Mouse (Mus musculus) gonadal fat pad, adult 2 months (tissue): ENCODE data around the gene Arf3. TPM values are rescaled to one million over a fixed set of nuclear protein-coding genes. Genes with fewer than 3 reads are reported as not detected.
"Not testable (repeated sequence)": the region's sequence is repeated elsewhere in the genome, so short reads cannot be mapped to it uniquely, and the experiment has no call there.

Source experiments
- DNase-seq: peaks from one replicate; pipeline ENCODE4 v3.0.0-alpha.2; 2012; ENCODE audit warnings: low read depth
- polyA plus RNA-seq: library from polyadenylated mRNA; depleted of rRNA; stranded (reverse); fragments of >200 nt; gene quantifications from 2 replicates; pipeline ENCODE4 v1.2.3, GENCODE M21; 2012; rRNA removed

Gene Arf3
- 149 and 209 TPM in 2 replicates for polyA plus RNA-seq

DNA sequence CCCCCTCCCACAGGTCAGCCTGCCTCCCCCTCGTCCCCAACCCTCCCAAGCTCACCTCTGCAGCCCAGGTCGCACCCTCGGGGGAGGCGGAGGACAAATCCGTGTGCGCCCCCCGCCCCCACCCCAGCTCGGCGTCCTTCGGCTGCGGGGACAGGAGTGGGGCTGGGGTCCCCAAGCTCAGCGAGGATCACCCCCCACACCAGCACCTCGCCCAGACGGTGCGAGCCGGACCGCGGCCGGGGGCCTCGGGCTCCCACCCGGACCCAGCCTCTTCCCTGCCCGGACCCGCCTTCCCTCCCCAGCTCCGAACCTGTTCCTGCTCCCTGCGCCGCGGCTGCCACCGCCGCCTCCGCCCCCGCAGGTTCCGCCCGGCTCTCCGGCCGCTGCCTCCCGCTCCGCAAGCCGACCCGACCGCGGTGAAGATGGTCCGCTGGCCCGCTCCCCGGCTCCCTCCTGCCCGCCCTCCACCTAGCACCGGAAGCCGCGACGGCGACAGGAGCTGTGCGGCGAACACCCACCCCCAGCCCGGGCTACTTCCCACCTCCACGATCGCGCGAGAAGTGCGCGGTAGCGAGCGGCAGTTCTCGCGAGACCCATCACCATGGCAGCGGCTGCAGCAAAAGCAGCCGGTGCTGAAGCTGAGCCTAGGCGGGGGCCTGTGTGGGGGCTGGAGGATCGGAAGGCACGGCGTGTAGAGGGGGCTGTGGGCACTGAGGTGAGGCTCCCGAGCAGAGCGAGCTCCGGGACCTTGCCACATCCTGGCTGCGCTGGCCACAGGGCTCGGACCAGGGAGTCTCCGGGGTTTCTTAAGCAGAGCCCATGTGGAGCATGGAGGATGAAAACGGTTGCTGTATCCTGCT, at the start of gene Arf3:
TSS of gene Arf3 (minus strand) at position 545 of the 860 bp plus-strand sequence.
- DNase-seq = no peak

DNA sequence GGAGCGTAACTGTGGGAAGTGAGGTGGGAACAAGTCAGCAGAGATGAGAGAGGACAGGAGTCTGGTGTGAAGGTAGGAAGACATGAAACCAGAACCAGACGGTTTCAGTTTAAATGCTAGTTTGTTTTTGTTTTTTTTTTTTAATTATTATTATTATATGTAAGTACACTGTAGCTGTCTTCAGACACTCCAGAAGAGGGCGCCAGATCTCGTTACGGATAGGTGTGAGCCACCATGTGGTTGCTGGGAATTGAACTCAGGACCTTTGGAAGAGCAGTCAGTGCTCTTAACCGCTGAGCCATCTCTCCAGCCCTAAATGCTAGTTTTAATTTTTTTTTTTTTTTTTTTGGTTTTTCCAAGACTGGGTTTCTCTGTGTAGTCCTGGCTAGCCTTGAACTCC, 47.2 kb upstream of the Arf3 start:
- not testable (repeated sequence) for DNase-seq

DNA sequence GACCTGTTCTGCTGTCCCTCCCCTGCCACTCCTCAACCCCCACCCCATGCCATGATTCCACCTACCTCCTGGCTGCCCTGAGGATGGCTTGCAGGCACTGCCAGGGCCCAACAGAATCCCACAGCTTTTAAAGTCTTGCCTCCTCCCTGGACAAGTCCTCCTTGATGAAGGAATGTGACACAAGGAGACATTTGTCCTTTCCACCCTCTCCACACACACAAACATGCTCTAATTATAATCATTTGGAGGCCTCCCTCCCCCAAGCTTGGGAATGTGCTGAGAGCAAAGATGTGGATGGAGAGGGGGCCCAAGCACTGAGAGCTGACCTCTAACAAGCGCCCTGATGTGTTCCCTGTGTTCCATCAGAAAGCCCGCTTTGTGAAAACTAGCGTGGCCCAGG, 46.4 kb upstream of the Arf3 start, which contains the start of gene Ddn:
TSS of gene Ddn (minus strand) at position 101 of the 400 bp plus-strand sequence.
- DNase-seq = no peak

DNA sequence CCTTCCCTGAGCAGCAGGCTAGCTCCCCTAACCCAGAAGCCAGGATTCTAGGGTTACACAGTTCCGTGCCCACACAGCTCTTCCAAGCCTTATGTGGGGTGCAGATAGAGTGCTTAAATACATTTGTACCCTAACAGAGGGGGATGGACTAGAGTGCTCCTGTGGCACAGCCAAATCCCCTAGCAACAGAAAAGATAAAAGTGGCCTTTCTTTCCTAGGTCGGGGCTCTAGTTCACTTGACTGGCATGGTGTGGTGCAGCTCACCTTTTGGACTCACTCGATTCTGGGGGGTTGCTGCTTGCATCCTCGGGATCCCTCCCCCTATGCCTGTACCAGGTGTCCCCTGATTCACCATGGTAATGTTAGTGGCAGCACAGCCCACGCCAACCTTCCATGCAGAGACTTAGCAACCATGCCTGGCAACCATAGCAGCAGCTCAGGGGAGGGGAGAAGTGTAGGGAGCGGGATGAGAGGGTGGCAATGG, 45.7 kb upstream of the Arf3 start:
- DNase-seq = no peak

DNA sequence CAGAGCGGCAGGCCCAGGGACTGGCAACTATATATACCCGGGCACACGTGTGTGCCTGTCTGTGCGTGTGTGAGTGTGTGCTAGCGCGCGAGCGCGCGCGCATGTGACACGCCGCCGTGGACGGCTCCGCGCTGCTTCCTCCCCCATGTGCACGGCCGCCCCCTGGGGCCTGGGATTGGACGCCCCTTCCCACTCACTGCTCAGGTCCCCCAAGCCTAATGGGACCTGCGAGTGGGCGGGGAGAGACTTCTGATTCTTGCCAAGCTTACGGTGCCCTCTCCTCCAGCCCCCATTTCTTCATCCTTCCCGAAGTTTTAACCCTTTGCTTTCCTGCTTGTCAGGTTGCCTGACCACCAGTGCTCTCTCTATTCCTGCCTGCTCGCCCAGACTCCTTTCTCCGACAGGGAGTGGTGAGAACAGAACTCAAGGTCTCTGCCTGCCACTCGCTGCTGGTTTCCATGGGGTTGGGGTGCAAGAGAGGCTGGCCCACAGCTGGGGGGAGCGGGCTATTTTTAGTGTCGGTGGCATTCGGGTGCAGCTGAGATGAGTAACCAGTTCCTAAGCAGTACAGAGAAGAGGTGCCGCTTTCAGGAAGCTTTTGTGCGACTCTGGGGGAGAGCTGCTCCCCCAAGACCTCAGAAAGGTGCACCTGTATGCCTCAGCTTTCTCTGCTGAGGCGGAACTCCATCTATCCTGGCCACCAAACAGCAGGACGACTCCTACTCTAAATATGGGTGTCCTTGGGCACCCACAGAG, 45.1 kb upstream of the Arf3 start:
- DNase-seq = no peak

DNA sequence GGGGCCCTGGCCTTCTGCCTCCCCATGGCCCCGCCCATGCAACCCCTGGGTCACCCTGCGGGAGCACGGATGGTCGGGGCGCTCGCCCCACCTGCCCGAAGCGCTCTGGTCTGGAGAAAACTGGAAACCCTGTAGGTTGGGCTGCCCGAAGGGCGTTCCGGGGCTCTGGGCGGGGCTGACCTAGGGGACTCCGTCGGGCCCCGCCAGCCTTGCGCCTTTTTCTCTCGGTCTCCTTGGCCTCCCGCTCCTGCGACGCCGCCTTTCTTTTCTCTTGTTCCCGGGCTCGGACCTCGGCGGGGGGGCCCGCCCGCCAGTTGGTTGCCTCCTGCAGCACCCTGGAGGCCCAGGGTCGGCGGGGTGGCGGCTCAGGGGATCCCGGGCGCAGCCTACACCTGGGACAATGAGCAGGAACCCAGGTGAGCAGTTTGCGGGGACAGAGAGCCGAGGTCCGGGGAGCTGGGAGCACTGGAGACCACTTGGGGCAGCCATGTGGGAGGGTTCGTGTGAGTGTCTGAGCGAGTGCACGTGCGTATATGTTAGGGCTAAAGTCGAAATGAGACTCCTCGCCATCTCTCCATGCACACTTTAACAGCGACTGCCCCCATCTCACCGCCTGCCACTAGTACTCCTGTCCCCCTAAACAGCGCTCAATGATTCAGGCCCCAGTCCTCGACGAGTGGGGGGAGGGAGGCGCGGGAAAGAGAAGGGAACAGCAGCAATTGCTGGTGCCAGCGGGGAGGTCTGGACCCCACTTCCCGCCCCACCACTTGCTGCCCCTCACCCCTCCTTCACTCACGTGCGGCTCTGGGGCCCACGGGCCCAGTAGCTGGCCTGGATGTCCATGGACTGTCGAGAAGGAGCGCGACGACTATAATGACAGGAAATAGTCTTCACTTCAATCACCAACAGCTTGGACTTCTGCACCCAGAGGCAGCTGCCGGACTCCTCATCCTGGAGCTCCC, 44.1 kb upstream of the Arf3 start:
- DNase-seq = no peak

DNA sequence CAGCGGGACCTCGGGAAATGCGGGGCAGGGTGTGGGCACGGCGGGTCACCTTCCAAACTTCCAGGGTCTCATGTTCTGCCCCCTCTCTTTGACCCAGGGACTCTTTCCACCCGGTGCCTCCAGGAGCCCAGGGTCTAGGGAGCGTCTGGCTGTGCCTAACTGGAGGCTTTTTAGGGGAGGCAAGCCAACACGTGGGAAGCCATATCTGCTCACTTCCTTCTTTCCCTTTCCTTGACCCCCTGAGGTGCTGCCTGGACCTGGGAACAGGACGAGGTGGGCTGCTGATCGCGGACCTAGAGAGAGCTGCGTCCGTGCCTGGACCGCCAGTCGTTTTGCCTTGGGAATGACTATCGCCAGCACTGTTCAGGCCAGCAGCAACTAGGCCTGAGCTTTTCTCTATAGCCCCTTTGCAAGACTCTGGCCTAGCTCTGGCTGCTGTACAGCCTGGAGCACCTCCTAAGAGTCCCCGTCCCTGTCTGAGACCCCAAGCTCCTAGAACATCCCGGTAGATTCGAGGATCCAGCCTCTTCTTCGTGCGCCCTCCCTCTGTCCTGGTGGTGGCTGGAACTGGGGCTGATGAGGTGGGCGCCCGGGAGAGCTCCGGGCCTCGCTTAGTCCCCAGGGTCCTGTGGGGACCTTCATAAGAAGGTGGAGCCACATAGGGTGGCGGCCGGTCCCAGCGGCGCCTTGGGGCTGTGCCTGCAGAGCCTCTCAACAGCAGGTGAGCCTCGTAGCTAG, 43.2 kb upstream of the Arf3 start:
- DNase-seq = no peak

DNA sequence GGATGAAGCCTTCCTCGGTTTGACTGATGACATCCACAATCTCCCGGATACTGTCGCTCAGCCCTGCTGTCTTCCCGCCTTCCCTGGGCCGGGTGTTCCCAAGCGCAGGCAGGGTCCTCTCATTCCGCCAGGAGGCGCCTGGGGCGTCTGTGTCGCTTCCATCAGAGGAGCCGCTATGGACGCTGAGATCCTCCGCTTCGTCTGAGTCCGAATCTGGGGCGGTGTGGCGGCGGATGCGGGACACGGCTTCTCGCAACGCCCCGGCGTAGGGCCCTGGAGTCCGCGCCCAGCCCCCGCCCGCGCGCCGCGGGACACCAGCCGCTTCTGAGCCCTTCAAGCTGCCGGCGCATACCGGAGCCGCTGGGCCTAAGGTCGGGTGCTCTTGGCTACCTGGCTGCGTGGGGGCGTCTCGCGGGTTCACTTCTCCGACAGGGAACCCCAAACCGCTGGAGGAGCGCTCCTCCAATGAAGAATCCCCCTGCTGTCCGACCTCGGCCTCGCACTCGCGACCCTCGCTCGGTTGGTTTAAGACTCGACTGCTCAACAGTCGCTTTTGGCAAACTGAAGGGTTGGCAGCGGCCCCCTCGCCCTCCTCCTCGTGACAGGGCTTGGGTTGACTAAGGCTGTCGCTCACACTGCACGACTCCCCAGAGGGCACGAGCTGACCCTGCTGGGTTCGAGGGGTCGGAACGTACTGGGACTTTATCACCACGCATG, 42.5 kb upstream of the Arf3 start:
- DNase-seq = no peak

DNA sequence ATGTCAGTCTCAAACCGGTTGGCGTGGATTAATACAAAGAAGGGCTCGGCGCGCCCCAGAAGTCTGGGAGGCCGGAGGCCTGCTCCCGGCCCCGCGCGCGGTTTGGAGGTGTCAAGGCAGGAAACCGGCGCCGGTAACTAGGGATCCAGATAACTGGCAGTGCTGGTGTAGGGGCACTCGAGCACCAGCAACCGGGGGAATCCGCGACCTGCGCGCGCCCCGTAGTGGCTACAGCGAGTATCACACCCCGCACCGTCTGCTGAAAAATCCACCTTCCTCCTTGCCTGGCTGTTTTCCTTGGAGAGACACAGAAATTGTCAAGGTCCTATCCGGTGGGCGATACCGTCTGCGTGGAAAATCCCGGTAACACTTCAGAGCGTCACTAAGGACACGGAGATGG, 41.0 kb upstream of the Arf3 start:
- DNase-seq = no peak

DNA sequence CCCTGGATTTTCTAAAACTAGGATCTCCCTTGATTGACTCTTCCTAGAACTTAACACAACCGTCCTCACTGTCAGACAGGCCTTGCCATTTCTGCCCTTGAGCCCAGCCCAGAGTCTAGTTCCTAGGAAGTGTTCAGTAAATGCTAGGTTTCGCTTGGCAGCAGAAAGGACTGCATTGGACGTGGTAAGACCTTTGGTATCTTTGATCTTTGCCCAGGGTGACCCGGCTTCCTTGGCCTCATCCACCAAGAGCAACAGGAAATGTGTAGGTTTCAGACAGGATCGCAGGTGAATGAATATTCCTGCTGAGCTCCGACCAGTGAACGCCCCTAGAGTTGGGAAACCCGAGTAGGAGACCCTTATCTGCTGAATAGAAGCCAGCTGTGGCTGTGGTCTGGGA, 39.9 kb upstream of the Arf3 start:
- no peak for DNase-seq

DNA sequence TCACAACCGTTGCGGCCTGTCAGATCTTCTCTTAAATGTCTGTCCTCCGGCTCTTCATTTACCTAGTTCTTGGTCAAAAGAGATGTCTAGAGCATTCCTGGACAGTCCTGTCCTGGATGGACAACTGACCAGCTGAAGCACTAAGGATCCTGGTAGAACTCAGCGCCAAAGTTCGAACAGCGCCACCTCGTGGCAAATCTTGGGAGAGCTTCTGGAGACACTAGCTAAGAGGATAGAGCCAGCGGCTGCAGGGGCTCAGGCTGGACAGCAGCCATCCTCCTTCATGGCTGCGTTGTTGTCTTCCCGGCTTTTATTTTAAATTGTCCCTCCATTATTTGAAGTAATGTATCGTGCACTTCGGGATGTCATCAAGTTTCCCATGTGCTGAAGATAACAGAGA, 36.4 kb upstream of the Arf3 start:
- DNase-seq = no peak

DNA sequence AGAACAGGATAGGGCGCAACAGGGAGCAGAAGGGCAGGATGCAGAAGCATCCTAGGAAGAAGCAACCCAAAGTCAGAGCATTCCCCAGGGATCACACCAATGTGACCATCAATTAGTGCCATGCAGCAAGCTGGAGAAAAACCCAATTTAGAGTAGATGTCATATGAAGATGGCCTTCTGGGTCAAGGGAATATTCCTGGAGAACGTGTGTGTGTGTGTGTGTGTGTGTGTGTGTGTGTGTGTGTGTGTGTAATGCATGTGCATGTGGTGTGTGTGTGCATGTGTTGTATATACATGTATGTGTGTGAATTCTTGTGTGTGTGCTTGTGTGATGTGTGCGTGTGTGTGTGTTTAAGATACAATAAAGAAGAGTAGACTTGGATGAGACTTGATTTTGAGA, 35.9 kb upstream of the Arf3 start:
- no peak for DNase-seq

DNA sequence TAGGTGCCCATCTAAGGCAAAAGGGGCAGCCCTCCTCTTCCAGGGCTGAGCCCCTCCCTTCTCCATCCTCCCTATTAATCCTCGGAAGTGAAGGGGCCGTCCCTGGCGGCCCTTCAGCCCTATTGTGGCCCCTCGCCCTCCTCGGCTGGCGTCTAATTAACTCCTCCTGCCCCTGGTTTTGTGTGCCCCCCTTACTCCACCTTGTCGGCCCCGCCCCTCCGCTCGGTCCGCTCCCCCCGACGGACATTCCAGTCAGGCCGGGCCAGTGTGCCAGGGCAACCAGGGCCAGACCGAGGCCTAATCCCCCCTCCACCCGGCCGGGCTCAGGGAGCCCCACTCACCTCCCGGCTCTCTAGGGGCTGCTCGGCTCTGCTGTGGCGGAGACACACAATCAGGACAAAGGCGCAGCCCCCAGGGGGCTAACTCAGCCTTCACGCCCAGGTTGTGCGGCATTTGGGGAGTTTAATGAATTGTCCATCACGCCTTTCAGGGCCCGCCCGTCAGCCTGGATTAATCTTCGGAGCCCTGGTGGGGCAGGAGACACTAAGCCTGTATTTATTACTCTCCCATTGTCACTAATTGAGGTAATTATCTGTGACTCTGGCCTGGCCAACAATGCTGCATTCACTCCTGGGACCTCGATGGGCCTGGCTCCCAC, 35.0 kb upstream of the Arf3 start:
- no peak for DNase-seq

DNA sequence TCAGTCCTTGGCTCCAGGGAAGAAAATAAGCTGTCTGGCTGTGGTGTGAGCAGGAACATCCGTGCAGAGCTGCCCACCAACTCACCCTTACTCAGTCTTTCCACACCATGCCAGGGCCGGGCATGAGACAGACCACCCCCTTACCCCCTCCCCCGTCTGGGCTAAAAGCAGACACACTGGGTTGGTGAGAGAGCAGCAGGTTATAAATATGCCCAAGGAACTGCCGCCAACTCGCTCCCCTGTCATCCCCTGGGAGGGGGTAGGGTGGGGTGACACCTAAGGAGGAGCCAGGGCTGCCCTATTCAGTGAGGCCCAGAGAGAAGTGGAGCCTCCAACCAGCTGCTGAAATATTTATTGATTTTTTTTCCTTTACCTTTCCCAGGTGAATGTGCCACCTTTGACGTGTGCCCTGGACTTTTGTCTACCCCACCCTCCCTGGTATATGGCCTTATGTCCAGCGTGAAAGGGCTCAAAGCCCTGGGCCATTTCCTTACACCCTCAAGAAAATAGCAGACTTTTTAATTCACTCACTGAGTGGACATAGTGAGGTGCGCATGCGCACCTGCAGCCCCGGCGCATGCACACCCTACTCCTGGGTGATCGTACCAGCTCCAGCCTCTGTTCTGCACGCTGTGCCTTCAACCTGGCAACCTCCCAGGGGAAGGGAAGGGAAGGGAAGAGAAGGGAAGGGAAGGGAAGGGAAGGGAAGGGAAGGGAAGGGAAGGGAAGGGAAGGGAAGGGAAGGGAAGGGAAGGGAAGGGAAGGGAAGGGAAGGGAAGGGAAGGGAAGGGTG, 34.0 kb upstream of the Arf3 start:
- no peak for DNase-seq

DNA sequence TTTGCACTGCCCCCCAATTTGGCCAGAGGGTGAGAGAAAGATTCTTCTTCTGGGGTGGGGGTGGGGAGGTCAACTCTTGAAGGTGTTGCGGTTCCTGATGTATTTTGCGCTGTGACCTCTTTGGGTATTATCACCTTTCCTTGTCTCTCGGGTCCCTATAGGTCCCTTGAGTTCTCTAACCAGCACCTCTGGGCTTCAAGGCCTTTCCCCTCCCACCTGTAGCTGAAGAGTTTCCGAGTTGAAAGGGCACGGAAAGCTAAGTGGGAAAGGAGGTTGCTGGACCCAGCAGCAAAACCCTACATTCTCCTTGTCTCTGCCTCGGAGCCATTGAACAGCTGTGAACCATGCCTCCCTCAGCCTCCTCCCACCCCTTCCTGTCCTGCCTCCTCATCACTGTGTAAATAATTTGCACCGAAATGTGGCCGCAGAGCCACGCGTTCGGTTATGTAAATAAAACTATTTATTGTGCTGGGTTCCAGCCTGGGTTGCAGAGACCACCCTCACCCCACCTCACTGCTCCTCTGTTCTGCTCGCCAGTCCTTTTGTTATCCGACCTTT, 30.2 kb upstream of the Arf3 start:
- no peak for DNase-seq

DNA sequence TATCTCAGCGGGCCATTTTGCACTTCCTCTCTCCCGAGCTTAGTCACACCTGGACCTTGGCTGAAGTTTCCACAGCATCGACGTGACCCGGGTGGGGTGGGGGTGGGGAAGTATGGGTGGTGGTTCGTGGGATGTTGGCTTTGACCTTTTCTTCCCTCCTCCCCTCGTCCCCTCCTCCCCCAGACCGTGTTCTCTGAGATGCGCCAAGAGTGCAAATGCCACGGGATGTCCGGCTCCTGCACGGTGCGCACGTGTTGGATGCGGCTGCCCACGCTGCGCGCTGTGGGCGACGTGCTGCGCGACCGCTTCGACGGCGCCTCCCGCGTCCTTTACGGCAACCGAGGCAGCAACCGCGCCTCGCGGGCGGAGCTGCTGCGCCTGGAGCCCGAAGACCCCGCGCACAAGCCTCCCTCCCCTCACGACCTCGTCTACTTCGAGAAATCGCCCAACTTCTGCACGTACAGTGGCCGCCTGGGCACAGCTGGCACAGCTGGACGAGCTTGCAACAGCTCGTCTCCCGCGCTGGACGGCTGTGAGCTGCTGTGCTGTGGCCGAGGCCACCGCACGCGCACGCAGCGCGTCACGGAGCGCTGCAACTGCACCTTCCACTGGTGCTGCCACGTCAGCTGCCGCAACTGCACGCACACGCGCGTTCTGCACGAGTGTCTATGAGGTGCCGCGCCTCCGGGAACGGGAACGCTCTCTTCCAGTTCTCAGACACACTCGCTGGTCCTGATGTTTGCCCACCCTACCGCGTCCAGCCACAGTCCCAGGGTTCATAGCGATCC, 29.4 kb upstream of the Arf3 start:
- no peak for DNase-seq

DNA sequence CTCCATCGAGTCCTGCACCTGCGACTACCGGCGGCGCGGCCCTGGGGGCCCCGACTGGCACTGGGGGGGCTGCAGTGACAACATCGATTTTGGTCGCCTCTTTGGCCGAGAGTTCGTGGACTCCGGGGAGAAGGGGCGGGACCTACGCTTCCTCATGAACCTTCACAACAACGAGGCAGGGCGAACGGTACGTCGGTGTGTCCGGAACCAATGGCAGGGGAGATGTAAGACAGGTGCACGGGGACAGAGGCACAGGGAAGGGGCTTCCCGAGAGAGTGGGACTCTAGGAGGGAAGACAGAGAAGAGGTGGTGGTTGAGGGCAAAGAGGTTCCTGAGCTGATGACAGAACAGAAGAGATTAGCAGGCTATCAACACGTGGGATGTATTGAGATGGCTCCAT, 28.8 kb upstream of the Arf3 start:
- no peak for DNase-seq

DNA sequence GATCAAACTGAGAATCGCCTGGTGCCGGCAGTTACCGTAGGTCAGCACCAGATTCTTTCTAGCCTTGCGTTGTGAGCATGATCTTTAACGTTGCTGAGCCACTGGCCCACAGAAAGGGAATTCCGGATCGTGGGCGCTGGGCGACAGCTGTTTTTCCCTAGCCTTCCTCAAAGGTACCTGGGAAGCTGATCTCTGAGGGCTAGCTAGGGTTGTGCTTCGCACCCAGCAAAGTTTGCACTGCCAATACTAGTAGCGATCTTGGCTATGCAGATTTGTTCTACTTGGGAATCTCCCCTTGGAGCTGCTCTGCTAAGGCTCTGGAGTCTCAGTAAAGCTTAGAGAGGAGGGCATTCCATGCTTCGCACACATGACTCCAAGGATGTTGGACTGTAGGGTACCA, 28.2 kb upstream of the Arf3 start:
- DNase-seq = no peak
